Mouse (Mus musculus) cerebellum, adult 11 months (tissue): ENCODE results near the gene Dcaf15.

Experiments used
- DNase-seq: peaks from one replicate; pipeline ENCODE4 v3.0.0; 2022

Dcaf15 gene

DNA sequence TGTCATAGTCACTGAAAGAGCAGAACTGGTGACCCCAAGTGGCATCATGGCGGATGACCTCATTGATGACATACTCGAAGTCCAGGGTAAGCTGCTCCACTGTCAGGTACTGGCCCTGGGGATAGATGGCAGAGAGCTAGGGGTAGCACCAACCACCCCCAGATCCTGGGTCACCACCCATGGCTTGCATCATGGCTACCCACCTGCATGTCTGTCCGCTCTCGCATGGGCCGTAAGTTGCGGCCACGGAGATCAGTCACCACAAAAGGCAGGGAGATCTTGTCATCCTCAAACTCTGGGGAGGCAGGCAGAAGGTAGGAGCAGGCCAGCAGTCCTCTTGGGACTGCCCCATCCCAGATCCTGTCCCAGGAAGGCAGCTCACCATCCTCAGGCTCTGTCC lies 6.2 kb downstream of the Dcaf15 start:
- DNase-seq = no peak

- no peak for DNase-seq
These were observed 8.5 kb downstream of the Dcaf15 start for GRCm38 (mm10) chr8:84096061-84096460.

- no peak for DNase-seq
These were observed 14.0 kb downstream of the Dcaf15 start for GRCm38 (mm10) chr8:84090585-84090984.

DNA sequence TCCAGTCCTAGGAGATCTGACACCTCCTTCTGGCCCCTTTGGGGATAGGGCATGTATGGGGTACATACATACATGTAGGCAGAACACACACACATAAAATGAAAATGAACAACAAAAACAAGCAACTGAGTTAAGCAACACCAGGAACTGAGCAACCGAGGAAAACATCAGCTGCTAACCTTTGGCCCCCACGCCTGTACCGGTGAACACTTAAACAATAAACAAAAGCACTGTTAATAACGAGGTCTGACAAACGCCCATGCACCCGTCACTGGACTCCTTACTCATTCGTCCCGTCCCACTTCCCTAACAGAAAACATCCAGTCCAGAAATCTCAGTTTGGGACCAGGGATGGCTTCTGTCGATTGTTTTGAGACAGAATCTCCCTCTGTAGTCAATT lies 15.3 kb downstream of the Dcaf15 start:
- no peak for DNase-seq

- DNase-seq = no peak
These were observed 16.7 kb downstream of the Dcaf15 start for GRCm38 (mm10) chr8:84087821-84088220.

DNA sequence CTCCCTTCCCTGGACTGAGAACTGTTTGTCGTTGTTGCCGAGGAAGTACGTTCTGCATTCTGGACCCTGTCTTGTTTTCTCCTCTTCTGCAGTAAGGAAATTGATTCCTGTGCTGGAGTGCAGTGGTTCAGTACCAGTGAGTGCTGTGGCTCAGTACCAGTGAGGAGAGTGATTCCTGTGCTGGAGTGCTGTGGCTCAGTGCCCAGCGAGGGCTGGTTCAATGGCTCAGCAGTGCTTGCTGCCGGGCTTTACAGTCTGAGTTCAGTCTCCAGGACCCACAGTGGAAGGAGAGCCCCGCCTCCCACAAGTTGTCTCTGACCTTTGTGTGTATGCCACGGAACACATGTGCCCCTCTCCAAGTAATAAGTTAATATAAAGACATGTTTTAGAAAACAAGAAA lies 17.4 kb downstream of the Dcaf15 start:
- no peak for DNase-seq

GRCm38 (mm10) chr8:84084341-84085115 lies 20.0 kb downstream of the Dcaf15 start:
- DNase-seq = no peak

GRCm38 (mm10) chr8:84083829-84084241 lies 20.7 kb downstream of the Dcaf15 start:
- DNase-seq = no peak

- DNase-seq = no peak
These were observed 25.4 kb downstream of the Dcaf15 start for GRCm38 (mm10) chr8:84079206-84079605.

DNA sequence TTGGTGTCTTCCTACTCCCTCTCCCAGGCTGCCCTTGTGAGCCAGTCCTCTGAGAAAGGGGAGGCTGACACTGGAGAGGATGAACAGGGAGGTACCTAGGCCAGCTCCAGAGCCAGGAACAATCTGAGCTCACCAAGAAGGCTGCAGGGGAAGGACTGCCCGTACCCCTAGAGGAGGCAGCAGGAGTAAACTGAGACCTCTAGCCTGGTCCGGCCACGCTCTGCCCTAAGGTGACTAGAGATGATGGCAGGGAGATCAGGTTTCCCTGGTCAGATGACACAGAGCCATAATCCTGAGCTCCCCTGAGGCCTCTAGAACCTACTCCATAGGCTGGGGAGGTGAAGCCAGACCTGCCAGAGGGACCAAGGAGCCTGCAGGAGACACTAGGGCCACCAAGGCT lies 27.7 kb downstream of the Dcaf15 start:
- DNase-seq = no peak

- DNase-seq = no peak
These were observed 28.2 kb downstream of the Dcaf15 start for GRCm38 (mm10) chr8:84076412-84076811.

- DNase-seq = no peak
These were observed 31.2 kb downstream of the Dcaf15 start for GRCm38 (mm10) chr8:84073230-84073976.

GRCm38 (mm10) chr8:84072321-84072720 lies 32.2 kb downstream of the Dcaf15 start:
- no peak for DNase-seq

DNA sequence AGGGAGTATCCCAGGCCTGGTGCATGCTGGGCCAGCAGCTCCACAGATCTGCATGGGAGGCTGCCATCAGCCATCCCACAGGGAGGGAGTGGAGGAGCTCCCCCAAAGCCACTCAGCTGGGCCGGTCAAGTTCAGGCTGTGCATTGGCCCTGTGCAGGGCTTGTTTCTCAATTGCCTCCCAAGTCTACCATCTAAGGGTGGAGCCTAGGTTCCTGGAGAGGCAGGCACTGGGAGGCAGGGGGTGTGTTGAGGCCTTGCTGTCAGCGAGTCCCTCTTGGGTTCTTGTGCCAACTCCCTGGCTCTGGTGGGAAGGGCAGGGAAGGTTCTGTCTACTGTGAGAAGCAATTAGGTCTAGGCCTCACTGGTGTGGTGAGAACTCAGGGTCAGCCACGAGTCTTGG lies 32.6 kb downstream of the Dcaf15 start:
- DNase-seq = no peak

GRCm38 (mm10) chr8:84070667-84071066 lies 33.9 kb downstream of the Dcaf15 start:
- no peak for DNase-seq

DNA sequence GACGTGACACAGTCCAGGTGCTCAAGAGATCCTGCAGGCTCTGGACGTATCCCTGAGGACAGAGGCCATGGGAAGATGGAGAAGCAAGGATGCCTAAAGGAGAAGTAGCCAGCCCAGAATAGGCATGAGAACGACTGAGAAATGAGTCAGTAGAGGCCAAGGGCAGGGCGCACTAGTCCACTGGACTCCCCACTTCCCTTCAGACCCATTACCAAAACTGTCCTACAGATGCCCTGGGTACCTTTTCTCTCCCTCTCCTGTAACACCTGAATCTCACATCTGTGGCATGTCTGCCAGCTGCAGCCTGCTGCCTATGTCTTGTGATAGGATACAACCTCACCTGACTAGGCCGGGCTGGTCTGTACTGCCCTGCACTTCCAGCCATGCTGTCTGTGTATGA lies 34.3 kb downstream of the Dcaf15 start:
- no peak for DNase-seq

GRCm38 (mm10) chr8:84069750-84070149 lies 34.8 kb downstream of the Dcaf15 start:
- DNase-seq = no peak

- DNase-seq = no peak
These were observed 35.4 kb downstream of the Dcaf15 start for GRCm38 (mm10) chr8:84069169-84069568.

GRCm38 (mm10) chr8:84068316-84069035 lies 36.1 kb downstream of the Dcaf15 start:
- no peak for DNase-seq

GRCm38 (mm10) chr8:84067911-84068310 lies 36.7 kb downstream of the Dcaf15 start:
- DNase-seq = no peak

- peak; percentile 93 for DNase-seq
These were observed 37.5 kb downstream of the Dcaf15 start for GRCm38 (mm10) chr8:84067047-84067573.

DNA sequence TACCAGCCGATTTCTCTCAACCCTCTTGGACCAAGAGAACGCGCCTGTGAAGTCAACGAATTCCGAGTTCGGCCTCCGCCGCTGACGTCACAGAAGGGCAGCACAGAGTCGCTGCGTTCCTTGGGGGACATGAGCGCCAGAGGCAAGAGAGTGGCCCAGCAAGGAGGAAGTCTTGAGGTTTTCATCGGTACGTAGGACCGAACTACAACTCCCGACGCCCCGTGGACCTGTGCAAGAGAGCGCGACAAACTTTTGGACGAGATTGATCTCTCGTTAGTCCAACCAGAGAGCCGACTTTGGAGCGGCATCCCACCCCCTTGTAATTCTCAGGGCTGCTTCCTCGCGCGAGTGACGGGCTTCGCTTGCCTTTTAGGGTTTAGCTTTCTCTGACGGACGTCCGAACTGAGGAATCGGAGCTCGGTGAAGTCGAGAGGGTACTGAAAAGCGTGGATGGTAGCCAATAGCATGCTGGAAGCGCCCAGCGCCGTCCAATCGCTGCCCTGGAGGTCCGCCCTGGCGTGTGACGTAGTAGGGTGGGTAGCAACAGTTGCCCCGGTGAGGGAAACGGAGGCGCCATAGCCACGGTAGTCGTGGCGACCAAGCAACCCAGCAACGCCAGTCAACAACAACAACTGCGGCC lies 38.2 kb downstream of the Dcaf15 start, which contains the start of gene Rfx1:
Gene Rfx1 (plus strand): TSS at position 544 of the 640 bp plus-strand sequence.
- DNase-seq = peak; percentile 99
